In the genomic region with DNA sequence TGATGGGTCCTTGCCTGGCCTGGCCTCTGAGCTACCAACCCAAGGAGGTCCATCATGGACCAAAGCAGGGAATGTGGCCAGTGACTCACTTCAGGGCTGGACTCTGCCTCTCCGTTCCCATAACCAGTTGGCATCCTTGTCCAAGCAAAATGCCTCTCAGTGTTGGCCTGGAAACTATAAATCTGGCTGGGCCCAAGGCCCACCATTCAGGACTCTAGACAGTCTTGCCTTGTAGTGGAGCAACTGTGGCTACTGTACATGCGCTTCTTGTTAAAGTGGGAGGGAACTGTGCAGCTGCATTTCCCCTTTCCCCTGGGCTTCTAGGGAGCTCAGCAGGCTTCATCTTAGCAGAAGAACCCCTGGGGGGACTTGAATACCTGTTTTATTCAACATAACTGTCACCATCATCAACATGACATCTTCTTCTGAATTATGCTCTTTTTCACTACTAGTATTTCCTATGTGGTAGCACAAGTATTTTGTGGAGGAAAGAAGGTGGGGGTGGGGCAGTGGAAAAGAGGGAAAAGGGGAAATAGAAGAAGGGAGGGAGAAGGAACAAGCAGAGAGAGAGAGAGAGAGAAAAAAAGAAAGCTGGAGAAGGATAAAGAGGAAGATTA, we compare ENCODE assay signal across 16 mouse cellular contexts.
DNase-seq lines count a peak whose midpoint lies in the region; ATAC-seq and TF ChIP-seq lines count a peak whose summit lies in the region.
"Had no signal": no experiment of that assay in that cellular context is flagged by ENCODE, and none has a peak within 500 bp of the region (broad histone marks: within the 10 kb centered on the region; RNA-seq: fewer than 3 reads in every experiment).

No protein-coding gene starts in this region.

- no peak overlapping the region for H3K9ac ChIP-seq in midbrain, postnatal 0 days (replicated peaks; ENCODE audit: low read length, poor library complexity, severe bottlenecking)
- H3K9ac ChIP-seq: hindbrain, embryonic 13.5 days; lung, embryonic 14.5 days had no signal

- H3K4me2 ChIP-seq in midbrain, postnatal 0 days (ENCODE audit: low read depth, low read length, poor library complexity, severe bottlenecking): no peak overlapping the region
- H3K4me2 ChIP-seq in myocyte (ENCODE audit: low read depth): peak overlapping the region; percentile 90
- H3K4me2 ChIP-seq: hindbrain, embryonic 13.5 days; lung, embryonic 14.5 days had no signal

- TF ChIP-seq POLR2A in myocyte (IDR thresholded peaks at IDR 0.05; ENCODE audit: insufficient read length, low read depth): no peak

- 75% methylated on average over 2 of the region's 2 CpGs for WGBS in midbrain, postnatal 0 days
- WGBS in midbrain, embryonic 10.5 days: 86% methylated on average over 2 of the region's 2 CpGs

- ATAC-seq in midbrain, postnatal 0 days (ENCODE audit: low FRiP score): no peak
- ATAC-seq: activated CD4-positive, CD25-positive, alpha-beta regulatory T cell, adult 4 months; CD4-positive, CD25-positive, alpha-beta regulatory T cell, adult 4 months; intestine, postnatal 0 days had no signal

- peak; percentile 52 to 62 for DNase-seq in cerebellum, postnatal 10 days
- DNase-seq in cerebellum, postnatal 4 days (ENCODE audit: low spot score in 2 of 2): no peak
- peak; percentile 60 for DNase-seq in midbrain, postnatal 0 days (ENCODE audit: low spot score)
- no peak for DNase-seq in midbrain, embryonic 10.5 days (ENCODE audit: low spot score)
- DNase-seq in Muller cell, postnatal 12 days (ENCODE audit: inconsistent ontology term): peak; percentile 71
- DNase-seq in testis, postnatal 14 days (ENCODE audit: low spot score): no peak
- no peak for DNase-seq in right cerebral cortex, postnatal 25 days
- DNase-seq: cerebellum, adult 8-10 months; kidney, postnatal 10 days; lung, embryonic 14.5 days had no signal

- peaks cover 3% of the 10 kb centered on the region; the same call in 1 of the 2 replicates for H3K36me3 ChIP-seq in midbrain, postnatal 0 days (ENCODE audit: insufficient read depth, low read length)
- peaks cover 27% of the 10 kb centered on the region for H3K36me3 ChIP-seq in midbrain, embryonic 10.5 days
- H3K36me3 ChIP-seq in myocyte (ENCODE audit: control insufficient read depth, insufficient read depth): no peaks in the 10 kb centered on the region
- H3K36me3 ChIP-seq: heart, embryonic 15.5 days had no signal

- no peak overlapping the region for H3K27ac ChIP-seq in midbrain, postnatal 0 days (ENCODE audit: low read depth, low read length)
- H3K27ac ChIP-seq in midbrain, embryonic 10.5 days (replicated peaks): no peak overlapping the region
- H3K27ac ChIP-seq: heart, embryonic 15.5 days had no signal

- no peak for TF ChIP-seq CTCF in midbrain, postnatal 0 days (IDR thresholded peaks at IDR 0.05)

- H3K27me3 ChIP-seq in midbrain, postnatal 0 days (ENCODE audit: insufficient read depth, low read length): no peaks in the 10 kb centered on the region
- H3K27me3 ChIP-seq in midbrain, embryonic 10.5 days (ENCODE audit: low read depth, poor library complexity, severe bottlenecking): no peaks in the 10 kb centered on the region
- H3K27me3 ChIP-seq in myocyte (ENCODE audit: control insufficient read depth, insufficient read depth, insufficient read length): no peaks in the 10 kb centered on the region
- H3K27me3 ChIP-seq: heart, embryonic 15.5 days; hindbrain, embryonic 13.5 days had no signal

- H3K9me3 ChIP-seq in midbrain, postnatal 0 days (ENCODE audit: low read length): no peaks in the 10 kb centered on the region
- no peaks in the 10 kb centered on the region for H3K9me3 ChIP-seq in midbrain, embryonic 10.5 days (replicated peaks)
- H3K9me3 ChIP-seq: heart, embryonic 15.5 days; hindbrain, embryonic 13.5 days had no signal

- H3ac ChIP-seq in myocyte (ENCODE audit: control insufficient read depth, insufficient read length): no peak overlapping the region

- H3K79me2 ChIP-seq in myocyte (ENCODE audit: control insufficient read depth, insufficient read depth): peaks cover 57% of the 10 kb centered on the region

- no peak overlapping the region for H3K4me3 ChIP-seq in midbrain, postnatal 0 days (ENCODE audit: low read depth, low read length)
- no peak overlapping the region for H3K4me3 ChIP-seq in midbrain, embryonic 10.5 days
- H3K4me3 ChIP-seq in myocyte: peak overlapping the region; percentile 70
- H3K4me3 ChIP-seq: heart, embryonic 15.5 days; hindbrain, embryonic 13.5 days had no signal

- peaks cover 7% of the 10 kb centered on the region; the same call in 1 of the 2 replicates for H3K4me1 ChIP-seq in midbrain, postnatal 0 days (ENCODE audit: insufficient read depth, low read length)
- peaks cover 74% of the 10 kb centered on the region for H3K4me1 ChIP-seq in midbrain, embryonic 10.5 days

TF ChIP-seq in myocyte, 11 proteins besides CTCF, POLR2A, EP300 and RAD21:
- no peak for TF ChIP-seq MAX (IDR thresholded peaks at IDR 0.05; ENCODE audit: low read depth)
- TF ChIP-seq SRF (IDR thresholded peaks at IDR 0.05; ENCODE audit: control insufficient read depth, insufficient read length, low read depth): no peak
- no peak for TF ChIP-seq REST (IDR thresholded peaks at IDR 0.05; ENCODE audit: insufficient read depth, insufficient read length)

Comparison
In these comparisons a context has a peak if more than half of its experiments do, and no peak if none do; other contexts are left out.
1. DNase-seq: peak in cerebellum, postnatal 10 days (2 of 2), midbrain, postnatal 0 days (single experiment) and Muller cell, postnatal 12 days (single experiment); none in cerebellum, postnatal 4 days (0 of 2), midbrain, embryonic 10.5 days (single experiment), testis, postnatal 14 days (single experiment) and right cerebral cortex, postnatal 25 days (single experiment).